Mouse (Mus musculus) naive thymus-derived CD4-positive, alpha-beta T cell, adult 2 months (primary cell): ENCODE measurements at regions not wholly inside any gene's neighbourhood (a gene's known extent, or its start where the extent isn't known, plus 50 kb on each side); places are given as distances from the start of the nearest gene placed in this dataset.
A peak's percentile ranks its signal among the peaks of the same experiment; 100 is the strongest.
"Not testable (repeated sequence)": the region's sequence is repeated elsewhere in the genome, so short reads cannot be mapped to it uniquely, and the experiment has no call there.

Experiments used
- DNase-seq: peaks from one replicate; pipeline ENCODE4 v3.0.0-alpha.2; 2011; ENCODE audit warnings: low read depth

DNA sequence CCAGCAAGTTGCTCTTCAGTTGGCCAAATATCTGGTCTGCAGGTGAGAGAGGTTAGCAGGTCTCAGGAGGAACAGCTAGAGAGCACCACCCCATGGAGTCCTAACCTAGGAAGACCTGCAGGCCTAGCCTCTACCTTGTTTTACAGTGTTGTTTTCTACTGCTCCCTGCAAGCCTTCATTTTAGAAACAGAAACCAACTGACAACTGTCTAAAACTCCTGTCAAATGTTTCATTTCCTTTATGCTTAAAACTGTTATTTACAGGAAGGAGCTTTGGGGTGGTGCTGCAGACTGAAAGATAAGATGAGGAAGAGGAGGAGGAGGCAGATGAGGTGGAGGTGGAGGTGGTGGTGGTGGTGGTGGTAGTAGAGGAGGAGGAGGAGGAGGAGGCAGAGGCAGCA, 96.6 kb upstream of the Selenop start:
- DNase-seq: peak; percentile 54

DNA sequence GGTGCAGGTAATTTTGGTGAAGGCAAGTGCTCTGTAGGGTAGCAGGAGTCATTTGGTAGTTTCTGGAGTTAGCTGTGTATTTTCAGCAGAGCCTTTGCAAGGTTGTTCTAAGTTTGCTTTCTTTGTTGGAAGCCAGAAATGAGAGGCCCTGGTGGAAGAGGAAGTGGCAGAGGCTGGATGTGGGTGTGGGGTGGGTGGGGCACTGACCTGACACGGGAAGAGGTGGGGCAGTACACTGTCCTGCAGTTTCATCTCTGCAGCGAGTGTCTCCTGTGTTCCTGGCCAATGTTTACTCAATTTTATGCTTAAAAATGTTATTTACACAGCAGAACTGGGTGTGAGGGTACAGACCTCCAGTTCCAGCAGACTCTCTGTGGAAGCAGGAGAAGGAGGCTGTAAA, 94.3 kb upstream of the Selenop start:
- peak; percentile 39 for DNase-seq

DNA sequence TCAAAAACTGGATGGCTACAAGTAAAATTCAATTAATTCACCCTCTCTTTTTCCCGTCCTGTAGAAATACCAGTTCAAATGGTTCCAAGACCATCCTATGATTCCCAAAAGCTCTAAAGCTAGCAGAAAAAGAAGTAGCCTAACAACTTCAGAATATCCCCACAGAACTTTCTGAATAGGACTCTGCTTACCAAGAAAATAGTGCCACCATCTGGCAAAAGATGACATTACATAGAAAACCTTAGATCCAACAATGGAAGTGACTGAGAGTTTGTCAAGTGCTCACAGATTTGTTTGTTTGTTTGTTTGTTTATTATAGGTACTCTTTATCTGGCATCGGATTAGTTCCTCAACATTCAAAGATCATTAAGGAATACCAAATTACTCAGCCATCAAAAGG, 93.5 kb upstream of the Selenop start:
- peak; percentile 77 for DNase-seq

DNA sequence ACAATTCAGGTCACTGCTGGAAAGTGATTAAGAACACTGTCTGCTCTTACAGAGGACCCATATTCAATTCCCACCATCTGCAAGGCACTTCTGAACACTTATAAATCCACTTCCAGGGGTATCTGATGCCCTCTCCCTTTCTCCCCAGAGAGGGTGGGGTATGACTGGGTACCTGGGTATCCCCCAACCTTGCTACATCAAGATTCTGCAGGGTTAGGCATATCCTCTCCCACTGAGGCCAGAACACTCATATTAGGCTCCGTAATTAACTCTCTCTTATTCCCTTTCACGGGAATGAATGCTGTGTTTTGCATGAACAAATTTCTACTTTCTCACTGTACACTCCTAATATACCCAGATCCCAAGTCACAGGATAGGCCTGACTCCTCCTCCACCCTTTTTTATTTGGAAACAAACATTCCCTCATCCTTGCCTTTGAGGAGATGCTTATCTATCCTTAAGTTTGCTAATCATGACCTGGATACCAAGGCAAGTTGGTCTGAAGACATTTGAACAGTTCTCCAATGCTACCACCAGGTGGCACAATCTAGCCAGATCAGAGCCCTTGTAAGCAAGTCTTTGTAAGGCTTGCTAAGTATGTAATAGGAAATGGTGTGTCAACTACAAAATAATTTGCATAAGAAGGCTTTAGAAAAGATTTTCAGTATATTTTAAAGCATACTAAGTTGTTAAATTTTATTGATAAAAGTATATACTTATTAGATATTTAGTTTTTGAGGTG, 66.3 kb upstream of the Selenop start:
- peak; percentile 78 for DNase-seq

DNA sequence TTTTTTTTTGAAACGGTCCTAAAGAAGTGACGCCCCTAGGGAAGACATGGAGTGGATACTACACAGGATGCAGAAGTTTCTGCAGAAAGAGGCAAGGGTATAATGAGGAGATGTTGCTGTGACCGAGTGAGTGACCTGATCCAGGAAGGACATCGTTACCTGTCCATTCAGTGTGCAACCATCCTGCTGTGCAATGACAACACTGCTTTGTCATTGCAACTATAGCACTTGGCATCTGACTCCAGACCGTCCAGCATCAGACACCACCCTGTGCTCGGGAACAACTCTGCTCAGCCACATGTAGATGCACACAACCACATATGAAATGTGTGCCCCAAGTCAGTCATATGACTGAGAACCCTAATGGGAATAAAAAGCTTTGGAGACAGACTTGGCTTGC, 62.8 kb upstream of the Selenop start:
- DNase-seq: no peak

DNA sequence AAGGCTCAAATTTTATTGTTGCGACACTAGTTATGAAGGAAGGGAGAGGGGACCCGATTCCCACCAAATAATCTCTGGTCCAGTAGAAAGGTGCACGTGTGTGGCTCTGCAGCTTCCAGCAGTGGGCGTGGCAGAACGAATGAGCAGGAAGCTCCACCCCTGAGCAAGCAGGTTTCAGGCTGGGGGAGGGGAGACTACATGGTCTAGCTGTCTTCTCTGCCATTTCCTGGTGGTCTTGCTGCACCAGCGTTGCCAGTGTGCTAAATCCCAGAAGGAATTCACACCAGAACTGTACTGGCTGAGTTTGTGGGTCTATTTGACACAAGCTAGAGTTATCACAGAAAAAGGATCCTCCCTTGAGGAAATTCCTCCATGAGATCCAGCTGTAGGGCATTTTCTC, 62.3 kb upstream of the Selenop start:
- DNase-seq: not testable (repeated sequence)

DNA sequence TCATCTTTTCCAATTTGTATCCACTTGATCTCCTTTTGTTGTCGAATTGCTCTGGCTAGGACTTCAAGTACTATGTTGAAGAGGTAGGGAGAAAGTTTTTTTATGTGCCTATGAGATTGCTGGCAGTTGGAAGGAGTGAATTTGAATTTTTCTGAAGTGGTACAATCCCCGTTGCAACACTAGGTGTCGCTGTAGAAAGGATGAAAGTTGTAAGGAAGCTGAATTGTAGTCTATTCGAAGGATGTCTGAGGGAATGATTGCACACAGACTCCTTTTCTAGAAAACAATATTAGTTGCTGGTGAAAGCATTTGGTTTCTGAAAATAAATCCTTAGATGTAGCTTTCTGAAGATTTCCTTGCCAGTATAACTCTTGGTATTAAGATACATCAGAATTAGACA, 54.6 kb upstream of the Selenop start:
- DNase-seq: peak; percentile 79

DNA sequence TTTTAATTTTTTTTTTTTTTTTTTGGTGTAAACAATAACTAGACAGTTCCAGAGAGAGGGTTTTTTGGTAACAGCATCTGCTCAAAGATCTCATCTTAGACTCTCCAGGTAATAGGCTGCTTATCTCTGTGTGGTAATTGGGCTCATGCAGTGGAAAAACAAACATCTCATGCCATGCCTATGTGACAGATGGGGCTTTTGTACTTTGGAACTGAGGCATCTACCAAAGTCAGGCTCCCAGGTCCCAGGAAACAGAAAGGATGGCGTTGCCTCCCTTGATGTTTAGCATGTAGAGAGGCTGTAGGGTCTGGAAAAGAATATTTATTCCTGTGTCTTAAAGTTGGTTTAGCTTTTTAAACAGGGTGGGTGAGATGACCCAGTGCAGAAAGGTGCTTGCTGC, 53.1 kb upstream of the Selenop start:
- DNase-seq: no peak
